Comparison of ENCODE assay signal across 13 mouse cellular contexts in the genomic region with DNA sequence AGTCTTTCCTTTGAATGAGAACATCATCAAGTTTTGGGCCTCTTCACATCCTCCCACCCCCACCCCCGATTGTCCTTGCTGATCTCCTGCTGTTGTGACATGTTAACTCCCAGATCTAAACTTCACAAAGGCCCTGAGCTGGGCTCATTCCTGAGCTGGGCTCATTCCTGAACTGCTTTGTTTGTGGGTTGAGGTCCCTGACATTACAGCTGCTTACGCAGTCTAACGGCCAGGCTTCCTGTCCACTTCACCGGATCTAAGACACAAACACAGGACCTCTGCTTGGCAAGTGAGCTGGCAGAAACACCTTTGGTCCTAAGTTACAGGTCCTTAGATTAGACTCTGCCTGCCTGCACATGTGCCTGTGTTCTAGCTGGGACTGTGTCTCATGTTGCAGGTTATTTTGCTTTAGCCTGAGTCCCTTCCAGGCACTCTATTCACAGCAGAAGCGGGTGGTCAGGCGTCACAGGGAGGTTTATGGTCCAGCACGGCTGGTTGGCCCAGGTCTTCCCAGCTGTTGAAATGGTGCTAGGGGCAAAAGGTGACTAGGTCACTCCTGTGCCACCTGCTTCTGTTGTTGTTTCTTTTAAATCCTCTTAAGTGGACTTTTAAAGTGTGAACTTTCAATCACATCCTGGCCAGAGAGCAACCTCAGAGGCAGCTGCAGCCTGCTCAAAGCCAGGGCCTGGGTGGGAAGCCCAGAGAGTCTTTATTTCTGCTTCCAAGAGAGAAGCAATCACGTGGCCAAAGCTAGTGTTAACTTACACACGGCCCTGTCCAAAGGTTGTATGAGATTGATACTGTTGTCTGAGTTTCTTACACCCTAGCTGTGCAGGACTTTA.
DNase-seq lines count a peak whose midpoint lies in the region; ATAC-seq lines count a peak whose summit lies in the region.
"Had no signal": no experiment of that assay in that cellular context is flagged by ENCODE, and none has a peak within 500 bp of the region (broad histone marks: within the 10 kb centered on the region; RNA-seq: fewer than 3 reads in every experiment).

No protein-coding gene starts in this region.

- peak; percentile 8 for DNase-seq in gastrocnemius, adult 18-20 months (ENCODE audit: low spot score)
- DNase-seq in gastrocnemius, postnatal 36 days: no peak
- peak; percentile 26 for DNase-seq in thymus, postnatal 4 days
- no peak for DNase-seq in thymus, postnatal 0 days (ENCODE audit: low spot score)
- peak; percentile 56 for DNase-seq in limb, embryonic 10.5 days (ENCODE audit: low spot score)
- peak; percentile 74 for DNase-seq in yolk sac, embryonic 10.5 days (ENCODE audit: low spot score)
- no peak for DNase-seq in urinary bladder, adult 18-20 months (ENCODE audit: low spot score in 2 of 2)
- DNase-seq: adrenal gland, postnatal 25 days; cerebellum, adult 2 months; heart, adult 2 months had no signal

- peak overlapping the region; percentile 30; the same call in 1 of the 2 replicates for H3K27ac ChIP-seq in limb, embryonic 10.5 days
- H3K27ac ChIP-seq: heart, adult 2 months; hindbrain, embryonic 15.5 days; left cerebral cortex, adult 2 months had no signal

- no peak for ATAC-seq in megakaryocyte-erythroid progenitor cell, adult 5-6 weeks (replicated peaks; ENCODE audit: low FRiP score, low TSS enrichment, poor library complexity, severe bottlenecking)

- H3K4me3 ChIP-seq in limb, embryonic 10.5 days: no peak overlapping the region
- H3K4me3 ChIP-seq: heart, adult 2 months; hindbrain, embryonic 15.5 days; left cerebral cortex, adult 2 months had no signal

- H3K27me3 ChIP-seq in limb, embryonic 10.5 days (ENCODE audit: low read depth, poor library complexity, severe bottlenecking): peaks cover 65% of the 10 kb centered on the region
- H3K27me3 ChIP-seq: hindbrain, embryonic 15.5 days had no signal

- no peaks in the 10 kb centered on the region for H3K36me3 ChIP-seq in limb, embryonic 10.5 days
- H3K36me3 ChIP-seq: hindbrain, embryonic 15.5 days had no signal

- peaks cover 18% of the 10 kb centered on the region for H3K4me1 ChIP-seq in limb, embryonic 10.5 days
- H3K4me1 ChIP-seq: hindbrain, embryonic 15.5 days had no signal

- no peaks in the 10 kb centered on the region for H3K9me3 ChIP-seq in limb, embryonic 10.5 days (replicated peaks)
- H3K9me3 ChIP-seq: hindbrain, embryonic 15.5 days had no signal

- WGBS in limb, embryonic 10.5 days: 8% methylated on average over 9 of the region's 9 CpGs

- intact Hi-C loops in gastrocnemius, postnatal 36 days (cut with DNase I): no loop called here

Comparison
In these comparisons a context has a peak if more than half of its experiments do, and no peak if none do; other contexts are left out.
1. DNase-seq: peak in gastrocnemius, adult 18-20 months (single experiment), thymus, postnatal 4 days (single experiment), limb, embryonic 10.5 days (single experiment) and yolk sac, embryonic 10.5 days (single experiment); none in gastrocnemius, postnatal 36 days (0 of 2), thymus, postnatal 0 days (single experiment) and urinary bladder, adult 18-20 months (0 of 2).